ENCODE assay signal across 8 mouse cellular contexts in the genomic region with DNA sequence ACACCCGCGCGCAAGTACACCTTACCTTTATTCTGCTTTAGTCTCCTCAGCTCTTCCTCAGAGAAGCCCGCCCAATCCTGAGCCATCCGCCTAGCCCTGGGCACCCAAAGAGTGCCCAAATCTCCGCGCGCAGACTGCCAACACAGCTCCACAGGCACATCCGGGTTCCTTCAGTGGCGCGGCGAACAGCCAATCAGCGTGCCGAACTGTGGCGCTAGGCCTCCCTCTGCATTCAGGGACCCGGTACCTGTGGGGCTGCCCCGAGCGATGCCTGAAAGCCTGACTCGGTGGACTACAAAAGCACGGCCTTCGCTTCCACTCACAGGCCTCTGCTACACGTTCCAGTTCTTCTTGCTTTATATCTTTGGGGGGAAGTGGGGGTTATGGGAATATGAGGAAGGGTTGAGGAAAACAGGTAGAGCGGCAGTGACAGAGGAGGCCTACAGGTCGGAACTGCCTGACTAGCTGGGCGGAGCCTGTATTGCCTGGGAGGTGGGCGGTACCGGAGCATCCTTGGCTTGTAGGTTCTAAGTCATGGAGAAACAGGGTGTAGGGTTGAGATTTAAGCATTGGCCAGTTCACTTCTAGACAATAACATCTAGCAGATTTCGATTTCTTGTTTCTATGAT. TPM values are rescaled to one million over a fixed set of nuclear protein-coding genes. Genes with fewer than 3 reads are reported as not detected.
DNase-seq lines count a peak whose midpoint lies in the region; ATAC-seq lines count a peak whose summit lies in the region.

Gene Gorab, minus strand, starts transcription at position 172 of the 629 bp plus-strand sequence.

- peak; percentile 99 for ATAC-seq in CD4-positive, CD25-positive, alpha-beta regulatory T cell, adult 4 months
- ATAC-seq in heart, embryonic 14.5 days (ENCODE audit: insufficient number of reproducible peaks, insufficient read depth, low FRiP score, low read depth), result peak; percentile 99
- peak; percentile 100 for ATAC-seq in liver, embryonic 13.5 days (ENCODE audit: low read depth)
- ATAC-seq in stomach, embryonic 16.5 days (ENCODE audit: insufficient read depth, low FRiP score), result peak; percentile 100

- H3K9ac ChIP-seq in heart, embryonic 14.5 days (ENCODE audit: low read length), result peak within 1 kb of the TSS; percentile 84
- H3K9ac ChIP-seq in liver, embryonic 13.5 days, result peak within 1 kb of the TSS; percentile 80
- H3K9ac ChIP-seq in stomach, embryonic 16.5 days (ENCODE audit: low read length), result peak within 1 kb of the TSS; percentile 88

- H3K27ac ChIP-seq in heart, embryonic 14.5 days (replicated peaks in 1 of 2; ENCODE audit: control insufficient read depth in 1 of 2, insufficient read depth in 1 of 2, low read depth in 2 of 2, low read length in 2 of 2), result peak within 1 kb of the TSS; percentile 75 to 96
- no peak within 1 kb of the TSS; the same call in 1 of the 2 replicates for H3K27ac ChIP-seq in liver, embryonic 13.5 days
- peak within 1 kb of the TSS; percentile 71; the same call in 1 of the 2 replicates for H3K27ac ChIP-seq in stomach, embryonic 16.5 days (ENCODE audit: low read length)

- H3K36me3 ChIP-seq in heart, embryonic 14.5 days (ENCODE audit: control insufficient read depth, insufficient read depth, low read length), result no peaks in the 10 kb centered on the region
- no peaks in the 10 kb centered on the region for H3K36me3 ChIP-seq in liver, embryonic 13.5 days
- H3K36me3 ChIP-seq in stomach, embryonic 16.5 days (ENCODE audit: control insufficient read depth, insufficient read depth, low read length), result no peaks in the 10 kb centered on the region

- WGBS in heart, embryonic 14.5 days, result under 1% methylated on average over 28 of the region's 28 CpGs
- under 1% methylated on average over 28 of the region's 28 CpGs for WGBS in liver, embryonic 13.5 days (ENCODE audit: insufficient replicate concordance)
- under 1% methylated on average over 28 of the region's 28 CpGs for WGBS in stomach, embryonic 16.5 days

- peak; percentile 78 for DNase-seq in c-Kit-negative CD71-positive TER-119-positive erythroid progenitor cells, embryonic 14.5 days (ENCODE audit: low read depth, low spot score)
- DNase-seq in fibroblast of lung, adult 2 months (ENCODE audit: low read depth), result peak; percentile 90
- peak; percentile 95 for DNase-seq in kidney, postnatal 14 days
- peak; percentile 89 for DNase-seq in liver, embryonic 13.5 days
- peak; percentile 97 for DNase-seq in neural tube, embryonic 10.5 days (ENCODE audit: extremely low spot score, low spot score)

- peaks cover 2 to 4% of the 10 kb centered on the region in 2 experiments; a peak in 2 of 4 replicates for H3K4me1 ChIP-seq in heart, embryonic 14.5 days (ENCODE audit: control insufficient read depth in 2 of 2, insufficient read depth in 2 of 2, low read length in 2 of 2)
- H3K4me1 ChIP-seq in liver, embryonic 13.5 days (replicated peaks), result peaks cover 14% of the 10 kb centered on the region
- peaks cover 9% of the 10 kb centered on the region for H3K4me1 ChIP-seq in stomach, embryonic 16.5 days (ENCODE audit: control insufficient read depth, insufficient read depth, low read length)

- H3K4me2 ChIP-seq in heart, embryonic 14.5 days (ENCODE audit: low read length), result peak within 1 kb of the TSS; percentile 82
- peak within 1 kb of the TSS; percentile 79 for H3K4me2 ChIP-seq in liver, embryonic 13.5 days
- peak within 1 kb of the TSS; percentile 96 for H3K4me2 ChIP-seq in stomach, embryonic 16.5 days (ENCODE audit: low read depth, low read length)

- H3K4me3 ChIP-seq in heart, embryonic 14.5 days (ENCODE audit: control insufficient read depth in 1 of 2, insufficient read depth in 1 of 2, low read depth in 1 of 2, low read length in 2 of 2), result peak within 1 kb of the TSS; percentile 77 to 97
- H3K4me3 ChIP-seq in liver, embryonic 13.5 days (replicated peaks), result peak within 1 kb of the TSS; percentile 79
- peak within 1 kb of the TSS; percentile 89 for H3K4me3 ChIP-seq in stomach, embryonic 16.5 days (replicated peaks; ENCODE audit: low read length)

- no peaks in the 10 kb centered on the region for H3K27me3 ChIP-seq in heart, embryonic 14.5 days (ENCODE audit: control insufficient read depth, insufficient read depth, low read length)
- H3K27me3 ChIP-seq in liver, embryonic 13.5 days, result no peaks in the 10 kb centered on the region
- H3K27me3 ChIP-seq in stomach, embryonic 16.5 days (ENCODE audit: control insufficient read depth, insufficient read depth, low read length), result no peaks in the 10 kb centered on the region

- H3K9me3 ChIP-seq in heart, embryonic 14.5 days (ENCODE audit: control insufficient read depth, low read length), result no peaks in the 10 kb centered on the region
- H3K9me3 ChIP-seq in liver, embryonic 13.5 days (replicated peaks), result no peaks in the 10 kb centered on the region
- no peaks in the 10 kb centered on the region for H3K9me3 ChIP-seq in stomach, embryonic 16.5 days (replicated peaks; ENCODE audit: control insufficient read depth, low read length)

RNA-seq across cellular contexts. Expression of gene Gorab, which starts in this region (rescaled TPM):
- polyA plus RNA-seq in CD4-positive, CD25-positive, alpha-beta regulatory T cell, adult 4 months (2017; shearing (Covaris generic)), result 10 to 100 TPM; 10.7 to 15.8 TPM
- 8.5 and 9.0 TPM in 2 replicates for polyA plus RNA-seq in heart, embryonic 14.5 days (2014; fragmentation: Nextera tagmentation; extraction: Ambion mirVana)
- 5.1 and 5.7 TPM in 2 replicates for polyA plus RNA-seq in liver, embryonic 13.5 days (2015; fragmentation: Nextera tagmentation; extraction: Ambion mirVana)
- 18.8 and 19.0 TPM in 2 replicates for polyA plus RNA-seq in stomach, embryonic 16.5 days (2015; fragmentation: Nextera tagmentation; extraction: Ambion mirVana)
